Mouse (Mus musculus) liver, embryonic 16.5 days (tissue): ENCODE measurements at regions not wholly inside any gene's neighbourhood (a gene's known extent, or its start where the extent isn't known, plus 50 kb on each side); places are given as distances from the start of the nearest gene placed in this dataset.

ENCODE experiments used
- ATAC-seq: fragments of 200-750 bp; cut with Nextera tagmentation; 2 replicates; pipeline ENCODE4 v1.8.0; 2017; ENCODE audit warnings: low read depth, mild to moderate bottlenecking, moderate number of reproducible peaks, moderate library complexity
- H3K27ac ChIP-seq: fragments of 300-500 bp; sonication (generic); 2 replicates; pipeline ENCODE4 v1.5.1; 2014; ENCODE audit warnings: mild to moderate bottlenecking, low read length
- H3K27me3 ChIP-seq: fragments of 300-500 bp; sonication (generic); 2 replicates; pipeline ENCODE4 v1.6.1; 2014; ENCODE audit warnings: low read depth, low read length, mixed read lengths; ENCODE audit not compliant: control insufficient read depth, insufficient read depth
- H3K36me3 ChIP-seq: fragments of 300-500 bp; sonication (generic); 2 replicates; pipeline ENCODE4 v1.6.1; 2014; ENCODE audit warnings: mild to moderate bottlenecking; ENCODE audit not compliant: control insufficient read depth, insufficient read depth
- H3K4me1 ChIP-seq: fragments of 300-500 bp; sonication (generic); 2 replicates; pipeline ENCODE4 v1.6.1; 2014; ENCODE audit warnings: low read depth, low read length, mixed read lengths; ENCODE audit not compliant: control insufficient read depth
- H3K4me2 ChIP-seq: fragments of 300-500 bp; sonication (generic); 2 replicates; pipeline ENCODE4 v1.6.1; 2014; ENCODE audit warnings: low read depth, low read length, mixed read lengths
- H3K4me3 ChIP-seq: fragments of 300-500 bp; sonication (generic); 2 replicates; pipeline ENCODE4 v1.5.1; 2014; ENCODE audit warnings: low read depth, mild to moderate bottlenecking, low read length
- H3K9ac ChIP-seq: fragments of 300-500 bp; sonication (generic); 2 replicates; pipeline ENCODE4 v1.6.1; 2014; ENCODE audit warnings: low read depth, low read length
- H3K9me3 ChIP-seq: fragments of 300-500 bp; sonication (generic); replicated peaks from 2 replicates; pipeline ENCODE4 v1.6.1; 2016; ENCODE audit warnings: low read length; ENCODE audit not compliant: control insufficient read depth
- WGBS: fragments of 180-500 bp; shearing (Covaris S2); extraction: QIAGEN DNeasy Blood & Tissue Kit; methylation state at CpG from one replicate; pipeline ENCODE4 v1.1.7; 2014; ENCODE audit not compliant: insufficient replicate concordance; 5-methylcytosine and 5-hydroxymethylcytosine counted together

GRCm38 (mm10) chr10:21711866-21712265 lies 118.9 kb downstream of the 1700020N01Rik start:
- H3K9me3 ChIP-seq: no peaks in the 10 kb centered on the region
- WGBS: 50% methylated on average over 7 of the region's 7 CpGs
- H3K4me3 ChIP-seq: no peak overlapping the region
- H3K4me1 ChIP-seq: no peaks in the 10 kb centered on the region
- ATAC-seq: no peak
- H3K27ac ChIP-seq: no peak overlapping the region
- no peak overlapping the region for H3K9ac ChIP-seq
- no peak overlapping the region for H3K4me2 ChIP-seq
- H3K27me3 ChIP-seq: no peaks in the 10 kb centered on the region
- H3K36me3 ChIP-seq: no peaks in the 10 kb centered on the region

GRCm38 (mm10) chr10:21712828-21713227 lies 119.9 kb downstream of the 1700020N01Rik start:
- Histone ChIP-seq H3K9me3 (no peaks in the 10 kb centered on the region), H3K36me3 (no peaks in the 10 kb centered on the region), H3K9ac (no peak overlapping the region), H3K27ac (no peak overlapping the region), H3K4me1 (no peaks in the 10 kb centered on the region), H3K27me3 (no peaks in the 10 kb centered on the region), H3K4me3 (no peak overlapping the region), H3K4me2 (no peak overlapping the region)
- 53% methylated on average over 3 of the region's 3 CpGs for WGBS
- no peak for ATAC-seq

- Histone ChIP-seq H3K27me3 (no peaks in the 10 kb centered on the region), H3K36me3 (no peaks in the 10 kb centered on the region), H3K4me1 (no peaks in the 10 kb centered on the region), H3K4me3 (no peak overlapping the region), H3K27ac (no peak overlapping the region), H3K4me2 (no peak overlapping the region), H3K9ac (no peak overlapping the region), H3K9me3 (no peaks in the 10 kb centered on the region; the same call in 1 of the 2 replicates)
- whole genome bisulfite sequencing: 72% methylated on average over 3 of the region's 3 CpGs
- no peak for ATAC-seq
Observed at GRCm38 (mm10) chr10:21715436-21715835, 122.5 kb downstream of the 1700020N01Rik start.

DNA sequence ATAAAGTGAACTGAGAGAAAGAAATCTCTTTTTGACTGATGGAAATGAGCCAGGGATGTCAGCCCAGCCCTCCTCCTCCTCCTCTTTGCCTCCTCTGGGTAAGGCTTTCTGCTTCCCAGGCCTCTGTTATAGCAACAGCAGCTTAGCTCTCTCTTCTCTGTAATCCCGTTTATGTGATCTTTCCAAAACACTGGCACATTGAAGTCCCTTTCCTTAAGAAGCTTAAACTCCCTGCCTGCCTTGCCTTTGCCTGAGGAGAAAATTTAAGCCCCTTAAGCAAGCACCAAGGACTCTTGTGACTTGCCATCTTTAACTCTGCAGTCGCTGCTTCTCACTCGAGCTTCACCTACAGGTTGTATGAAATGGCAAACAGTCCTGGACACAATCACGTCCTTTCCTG lies 125.2 kb downstream of the 1700020N01Rik start:
- no peaks in the 10 kb centered on the region; the same call in 1 of the 2 replicates for H3K9me3 ChIP-seq
- no peak overlapping the region for H3K4me3 ChIP-seq
- WGBS: 58% methylated on average over 4 of the region's 4 CpGs
- no peaks in the 10 kb centered on the region for H3K36me3 ChIP-seq
- H3K4me2 ChIP-seq: no peak overlapping the region
- H3K9ac ChIP-seq: no peak overlapping the region
- H3K27me3 ChIP-seq: no peaks in the 10 kb centered on the region
- H3K27ac ChIP-seq: no peak overlapping the region
- no peak for ATAC-seq
- no peaks in the 10 kb centered on the region for H3K4me1 ChIP-seq

DNA sequence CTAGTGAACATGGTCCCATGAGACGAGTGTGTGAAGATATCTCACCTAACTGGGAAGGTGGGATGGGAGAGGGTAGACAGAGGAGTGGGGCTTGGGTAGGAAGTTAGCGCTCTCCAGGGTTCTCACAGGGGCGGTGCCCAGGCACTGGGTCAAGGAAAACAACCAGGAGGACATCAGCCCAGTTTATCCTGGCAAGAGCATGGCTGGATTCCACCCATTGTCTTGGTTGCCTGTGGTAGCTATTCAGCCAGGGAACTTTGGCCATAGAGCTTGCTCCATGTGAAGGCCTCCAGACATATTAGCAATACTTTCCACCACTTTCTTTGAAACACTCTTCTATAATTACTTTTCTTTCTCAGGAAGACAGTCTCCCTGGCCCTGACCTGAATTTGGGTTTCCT lies 131.4 kb downstream of the 1700020N01Rik start:
- 59% methylated on average over 3 of the region's 3 CpGs for WGBS
- no peaks in the 10 kb centered on the region; the same call in 1 of the 2 replicates for H3K9me3 ChIP-seq
- no peak overlapping the region for H3K4me2 ChIP-seq
- no peaks in the 10 kb centered on the region for H3K27me3 ChIP-seq
- no peaks in the 10 kb centered on the region for H3K4me1 ChIP-seq
- H3K4me3 ChIP-seq: no peak overlapping the region
- H3K9ac ChIP-seq: no peak overlapping the region
- no peak for ATAC-seq
- no peaks in the 10 kb centered on the region for H3K36me3 ChIP-seq
- H3K27ac ChIP-seq: no peak overlapping the region

DNA sequence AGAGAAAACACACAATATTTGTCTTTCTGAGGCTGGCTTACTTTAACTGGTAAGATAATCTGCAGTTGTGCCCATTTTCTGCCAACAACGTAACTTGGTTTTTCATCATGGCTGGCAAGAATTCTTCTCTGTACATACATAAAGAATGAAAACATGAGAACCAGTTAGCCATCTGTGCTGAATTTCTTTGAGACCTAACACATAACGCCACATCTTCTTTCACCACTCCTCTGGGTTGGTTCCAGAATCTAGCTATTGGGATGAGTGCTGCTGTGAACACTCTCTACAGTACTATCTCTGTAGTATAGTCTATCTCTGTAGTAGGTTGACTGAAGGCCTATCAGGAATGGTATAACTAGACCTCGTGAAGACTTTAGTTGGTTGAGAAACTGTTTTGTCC lies 132.1 kb downstream of the 1700020N01Rik start:
- no peaks in the 10 kb centered on the region for H3K4me1 ChIP-seq
- H3K9ac ChIP-seq: no peak overlapping the region
- no peaks in the 10 kb centered on the region for H3K36me3 ChIP-seq
- H3K27ac ChIP-seq: no peak overlapping the region
- WGBS: 66% methylated on average over 3 of the region's 3 CpGs
- H3K27me3 ChIP-seq: no peaks in the 10 kb centered on the region
- H3K9me3 ChIP-seq: no peaks in the 10 kb centered on the region; the same call in 1 of the 2 replicates
- ATAC-seq: no peak
- H3K4me2 ChIP-seq: no peak overlapping the region
- no peak overlapping the region for H3K4me3 ChIP-seq

GRCm38 (mm10) chr10:21740256-21740655 lies 141.7 kb upstream of the Sgk1 start:
- no peaks in the 10 kb centered on the region for H3K4me1 ChIP-seq
- no peaks in the 10 kb centered on the region for H3K9me3 ChIP-seq
- no peak for ATAC-seq
- no peak overlapping the region for H3K4me2 ChIP-seq
- H3K27ac ChIP-seq: no peak overlapping the region
- no peaks in the 10 kb centered on the region for H3K27me3 ChIP-seq
- no peak overlapping the region for H3K4me3 ChIP-seq
- no peak overlapping the region for H3K9ac ChIP-seq
- 43% methylated on average over 5 of the region's 5 CpGs for WGBS
- H3K36me3 ChIP-seq: no peaks in the 10 kb centered on the region

DNA sequence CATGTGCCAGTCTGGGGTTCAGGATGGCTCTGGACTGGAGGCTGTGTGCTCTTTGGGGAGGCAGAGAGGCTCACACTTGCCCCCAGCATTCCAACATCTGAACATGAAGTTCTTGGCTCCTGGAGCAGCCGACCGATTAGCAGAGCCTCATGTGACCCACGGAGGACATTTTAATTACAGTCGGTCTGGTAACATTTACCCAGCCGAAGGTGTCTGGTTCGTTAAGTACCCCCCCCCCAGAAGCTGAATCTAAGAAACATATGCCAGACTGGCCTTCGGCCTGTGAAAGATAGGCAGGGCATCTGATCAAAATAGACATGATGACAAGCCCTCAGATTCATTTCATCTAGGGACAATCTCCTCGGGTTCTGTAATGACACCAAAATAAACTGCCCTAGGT lies 140.4 kb upstream of the Sgk1 start:
- 66% methylated on average over 8 of the region's 8 CpGs for WGBS
- no peak for ATAC-seq

DNA sequence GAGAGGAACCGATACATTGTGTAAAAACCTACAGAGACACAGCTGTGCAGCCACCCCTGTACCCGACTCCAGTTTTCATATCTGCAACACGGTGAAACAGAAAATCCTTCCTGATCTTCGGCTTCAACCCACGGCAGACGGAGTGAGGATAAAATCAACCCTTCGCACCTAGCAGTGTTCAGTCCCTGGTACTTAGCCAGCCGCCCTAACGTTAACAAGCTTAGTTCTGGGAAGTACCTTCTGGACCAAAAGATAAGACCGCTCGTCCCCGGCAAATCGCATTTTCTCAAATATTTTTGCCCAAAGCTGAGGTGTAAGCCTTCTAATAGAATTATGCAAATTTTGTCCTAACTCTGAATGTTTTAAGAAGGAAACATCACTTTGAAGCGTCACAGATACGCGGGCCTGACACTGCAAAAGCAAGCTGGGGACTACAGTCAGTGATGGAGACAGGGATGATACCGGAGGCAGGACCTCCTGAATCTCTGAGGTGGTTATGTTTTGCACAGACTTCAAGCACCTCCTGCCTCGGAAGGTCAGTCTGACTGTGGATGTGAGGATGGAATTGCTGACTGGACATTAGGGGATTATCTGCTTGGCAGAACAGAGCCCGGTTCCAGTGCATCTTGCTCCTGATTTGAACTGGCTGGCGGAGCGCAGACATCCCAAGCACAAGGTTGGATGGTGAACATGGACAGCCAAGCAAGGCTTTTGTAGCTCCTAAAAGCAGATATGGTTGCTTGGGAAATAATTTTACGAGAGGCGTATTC lies 139.8 kb upstream of the Sgk1 start:
- H3K4me1 ChIP-seq: no peaks in the 10 kb centered on the region
- no peaks in the 10 kb centered on the region for H3K27me3 ChIP-seq
- H3K9me3 ChIP-seq: no peaks in the 10 kb centered on the region
- H3K27ac ChIP-seq: no peak overlapping the region
- 71% methylated on average over 23 of the region's 23 CpGs for WGBS
- no peak overlapping the region for H3K4me2 ChIP-seq
- H3K4me3 ChIP-seq: no peak overlapping the region
- H3K9ac ChIP-seq: no peak overlapping the region
- ATAC-seq: no peak
- no peaks in the 10 kb centered on the region for H3K36me3 ChIP-seq

More for the DNA sequence above, 140.4 kb upstream of the Sgk1 start:
- H3K27ac ChIP-seq: no peak overlapping the region
- no peaks in the 10 kb centered on the region for H3K9me3 ChIP-seq
- no peaks in the 10 kb centered on the region for H3K36me3 ChIP-seq
- no peak overlapping the region for H3K4me3 ChIP-seq
- H3K27me3 ChIP-seq: no peaks in the 10 kb centered on the region
- H3K4me1 ChIP-seq: no peaks in the 10 kb centered on the region
- no peak overlapping the region for H3K9ac ChIP-seq
- H3K4me2 ChIP-seq: no peak overlapping the region
